Mouse (Mus musculus) lung, embryonic 14.5 days (tissue): ENCODE results near the gene Lap3. TPM values are rescaled to one million over a fixed set of nuclear protein-coding genes. Genes with fewer than 3 reads are reported as not detected.
A peak's percentile ranks its signal among the peaks of the same experiment; 100 is the strongest.

Experiments used
- ATAC-seq: fragments of 200-750 bp; cut with Nextera tagmentation; 2 replicates; pipeline ENCODE4 v1.8.0; 2017; ENCODE audit warnings: mild to moderate bottlenecking, moderate TSS enrichment, moderate library complexity; ENCODE audit not compliant: insufficient read depth
- DNase-seq: peaks from one replicate; pipeline ENCODE4 v3.0.0-alpha.2; 2015
- H3K27ac ChIP-seq: fragments of 300-500 bp; sonication (generic); 2 replicates; pipeline ENCODE4 v1.5.1; 2014; ENCODE audit warnings: low read depth, mild to moderate bottlenecking, moderate library complexity
- H3K27me3 ChIP-seq: fragments of 300-500 bp; sonication (generic); 2 replicates; pipeline ENCODE4 v1.6.1; 2014; ENCODE audit warnings: low read length, control low read depth; ENCODE audit not compliant: insufficient read depth
- H3K36me3 ChIP-seq: fragments of 300-500 bp; sonication (generic); 2 replicates; pipeline ENCODE4 v1.6.1; 2014; ENCODE audit warnings: control low read depth; ENCODE audit not compliant: insufficient read depth
- H3K4me1 ChIP-seq: fragments of 300-500 bp; sonication (generic); 2 replicates; pipeline ENCODE4 v1.6.1; 2014; ENCODE audit warnings: antibody characterized with exemption, control low read depth; ENCODE audit not compliant: insufficient read depth
- H3K4me2 ChIP-seq: fragments of 300-500 bp; sonication (generic); 2 replicates; pipeline ENCODE4 v1.6.1; 2014; ENCODE audit warnings: mild to moderate bottlenecking
- H3K4me3 ChIP-seq: fragments of 300-500 bp; sonication (generic); 2 replicates; pipeline ENCODE4 v1.5.1; 2014; ENCODE audit warnings: low read depth, low read length
- H3K9ac ChIP-seq: fragments of 300-500 bp; sonication (generic); 2 replicates; pipeline ENCODE4 v1.6.1; 2014
- H3K9me3 ChIP-seq: fragments of 300-500 bp; sonication (generic); 2 replicates; pipeline ENCODE4 v1.6.1; 2016; ENCODE audit warnings: low read depth, low read length, control low read depth
- CTCF ChIP-seq: IDR thresholded peaks from 2 replicates; pipeline ENCODE4 v1.5.1; 2016; ENCODE audit warnings: antibody characterized with exemption, low read depth
- WGBS: fragments of 180-500 bp; shearing (Covaris S2); extraction: QIAGEN DNeasy Blood & Tissue Kit; methylation state at CpG from one replicate; pipeline ENCODE4 v1.1.7; 2014; 5-methylcytosine and 5-hydroxymethylcytosine counted together
- polyA plus RNA-seq: library from polyadenylated mRNA; unstranded; fragments of >200 nt; fragmentation: Nextera tagmentation; extraction: Ambion mirVana; gene quantifications from 2 replicates; pipeline ENCODE4 v1.2.1, GENCODE M21; 2014

The Lap3 gene
- polyA plus RNA-seq, 1 experiment from 2014 or later: 119 TPM

DNA sequence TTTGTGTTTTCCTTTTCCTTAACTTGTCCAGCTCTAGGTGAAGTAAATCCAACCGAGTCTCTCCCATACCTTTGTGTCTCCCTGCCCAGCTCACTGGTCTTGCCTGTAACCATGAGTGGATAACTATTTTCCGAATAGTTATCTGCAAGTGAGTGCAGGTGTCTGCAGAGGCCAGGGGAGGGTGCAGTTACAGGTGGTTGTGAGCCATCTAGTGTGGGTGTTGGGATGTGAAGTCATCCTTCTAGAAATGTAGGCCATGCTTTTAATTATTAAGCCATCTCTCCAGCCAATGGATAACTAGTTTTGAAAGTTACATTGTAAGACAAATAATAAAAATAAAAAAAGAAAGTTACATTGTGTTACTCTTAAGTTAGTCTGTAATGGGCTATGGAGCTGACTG is 20.3 kb downstream of the Lap3 start:
- ATAC-seq (no peak), DNase-seq (no peak)
- Histone ChIP-seq H3K4me2 (no peak overlapping the region), H3K4me1 (no peaks in the 10 kb centered on the region), H3K9ac (no peak overlapping the region), H3K27me3 (no peaks in the 10 kb centered on the region), H3K36me3 (peaks cover 45% of the 10 kb centered on the region), H3K4me3 (no peak overlapping the region), H3K27ac (no peak overlapping the region), H3K9me3 (no peaks in the 10 kb centered on the region)
- TF ChIP-seq CTCF: no peak
- 88% methylated on average over 2 of the region's 2 CpGs for WGBS

DNA sequence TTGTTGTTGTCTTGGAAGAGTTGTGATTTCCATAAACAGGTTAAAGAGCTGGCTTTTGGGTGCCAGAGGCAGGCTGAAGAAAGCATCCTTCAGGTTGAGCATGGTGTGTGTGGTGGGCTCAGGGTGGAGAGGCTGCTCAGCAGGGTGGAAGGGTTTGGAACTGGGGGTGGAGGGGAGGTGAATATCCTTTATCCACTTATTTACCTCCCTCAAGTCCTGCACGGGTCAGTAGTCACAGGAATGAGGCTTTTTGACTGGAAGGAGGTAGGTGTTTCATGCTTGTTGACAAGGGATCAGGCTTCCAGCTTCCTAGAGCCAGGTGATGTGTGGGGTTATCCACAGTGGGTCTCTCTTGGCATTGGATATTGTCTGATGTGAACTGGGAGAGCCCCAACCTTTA is 21.4 kb downstream of the Lap3 start:
- H3K27ac ChIP-seq: no peak overlapping the region
- no peak overlapping the region for H3K4me3 ChIP-seq
- H3K9ac ChIP-seq: no peak overlapping the region
- H3K9me3 ChIP-seq: no peaks in the 10 kb centered on the region
- H3K27me3 ChIP-seq: no peaks in the 10 kb centered on the region
- no peak overlapping the region for H3K4me2 ChIP-seq
- H3K4me1 ChIP-seq: no peaks in the 10 kb centered on the region
- ATAC-seq (no peak), DNase-seq (no peak)
- H3K36me3 ChIP-seq: peaks cover 38% of the 10 kb centered on the region
- no peak for TF ChIP-seq CTCF
- WGBS: 68% methylated on average over 1 of the region's 1 CpGs

DNA sequence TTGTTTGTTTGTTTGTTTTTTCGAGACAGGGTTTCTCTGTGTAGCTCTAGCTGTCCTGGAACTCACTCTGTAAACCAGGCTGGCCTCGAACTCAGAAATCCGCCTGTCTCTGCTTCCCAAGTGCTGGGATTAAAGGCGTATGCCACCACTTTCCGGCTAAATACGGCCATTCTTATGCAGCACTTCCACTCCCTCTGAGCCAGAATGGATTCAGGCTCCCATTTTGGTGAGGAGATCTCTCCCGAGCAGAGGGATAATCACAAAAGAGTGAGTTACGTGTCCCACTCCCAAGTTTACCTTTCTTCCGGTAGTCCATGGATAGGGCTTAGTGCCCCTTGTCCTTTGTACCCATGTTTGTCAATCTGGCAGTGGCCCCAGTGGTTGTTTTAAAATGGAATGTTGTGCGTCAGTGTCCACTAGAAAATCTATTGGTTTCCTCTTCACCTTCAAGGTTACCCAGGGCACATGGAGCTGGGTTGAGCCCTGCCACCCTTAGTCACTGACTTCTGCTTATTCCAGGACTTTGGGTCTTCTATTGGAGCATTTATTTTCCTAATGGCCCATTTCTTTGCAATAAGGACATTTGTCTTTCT is 22.1 kb downstream of the Lap3 start:
- Histone ChIP-seq H3K9ac (no peak overlapping the region), H3K36me3 (peaks cover 31% of the 10 kb centered on the region), H3K9me3 (no peaks in the 10 kb centered on the region), H3K4me3 (no peak overlapping the region), H3K4me2 (no peak overlapping the region), H3K27ac (no peak overlapping the region), H3K27me3 (no peaks in the 10 kb centered on the region), H3K4me1 (no peaks in the 10 kb centered on the region)
- ATAC-seq (no peak), DNase-seq (no peak)
- TF ChIP-seq CTCF: no peak
- WGBS: 92% methylated on average over 10 of the region's 10 CpGs

DNA sequence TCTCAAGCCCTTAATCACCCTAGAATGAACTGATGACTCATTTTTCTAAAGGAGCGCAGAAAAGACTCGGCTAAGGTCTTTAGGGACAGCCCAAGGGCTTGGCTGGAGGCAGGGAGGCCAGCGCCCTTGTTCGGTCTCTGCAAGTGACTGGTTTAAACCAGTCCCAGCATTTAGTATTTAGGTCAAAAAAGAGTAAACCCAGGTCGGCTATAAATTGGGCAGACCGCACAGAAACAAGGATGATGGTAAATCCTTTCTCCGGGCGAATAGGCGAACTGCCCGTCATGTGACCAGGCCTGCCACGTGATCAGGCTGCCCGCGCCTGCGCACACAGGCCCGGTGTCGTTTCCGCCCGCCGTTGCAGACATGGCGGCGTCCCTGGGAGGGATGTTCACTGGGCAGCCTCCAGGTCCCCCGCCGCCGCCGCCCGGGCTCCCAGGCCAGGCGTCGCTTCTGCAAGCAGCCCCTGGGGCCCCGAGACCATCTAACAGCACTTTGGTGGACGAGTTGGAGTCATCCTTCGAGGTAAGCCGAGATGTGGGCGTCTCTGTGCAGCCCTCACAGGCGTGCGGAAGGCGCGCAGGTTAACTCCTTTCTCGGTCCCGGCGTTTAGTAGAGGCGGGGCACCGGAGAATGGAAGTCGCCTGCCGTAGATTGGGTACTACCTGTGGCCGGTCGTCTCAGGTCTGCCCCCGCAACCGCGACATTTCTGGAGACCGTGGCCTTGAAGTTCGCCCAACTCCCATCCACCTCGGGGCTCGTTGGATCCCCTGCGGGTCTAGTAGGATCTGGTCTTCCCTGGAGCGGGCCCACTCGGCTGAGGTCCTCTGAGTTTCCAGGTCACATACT is 27.0 kb downstream of the Lap3 start, which contains the start of gene Med28:
TSS of gene Med28 (plus strand) at position 270 of the 849 bp plus-strand sequence.
- ATAC-seq: peak; percentile 96
- peak within 1 kb of the TSS; percentile 94 for H3K4me2 ChIP-seq
- peaks cover 22% of the 10 kb centered on the region for H3K36me3 ChIP-seq
- WGBS: 2% methylated on average over 56 of the region's 56 CpGs
- peak within 1 kb of the TSS; percentile 63; the same call in 1 of the 2 replicates for H3K27ac ChIP-seq
- H3K4me1 ChIP-seq: peaks cover 3% of the 10 kb centered on the region; the same call in 1 of the 2 replicates
- no peaks in the 10 kb centered on the region for H3K9me3 ChIP-seq
- peak; percentile 96 for DNase-seq
- H3K9ac ChIP-seq: peak within 1 kb of the TSS; percentile 87
- TF ChIP-seq CTCF: no peak
- no peaks in the 10 kb centered on the region for H3K27me3 ChIP-seq
- peak within 1 kb of the TSS; percentile 93 for H3K4me3 ChIP-seq

DNA sequence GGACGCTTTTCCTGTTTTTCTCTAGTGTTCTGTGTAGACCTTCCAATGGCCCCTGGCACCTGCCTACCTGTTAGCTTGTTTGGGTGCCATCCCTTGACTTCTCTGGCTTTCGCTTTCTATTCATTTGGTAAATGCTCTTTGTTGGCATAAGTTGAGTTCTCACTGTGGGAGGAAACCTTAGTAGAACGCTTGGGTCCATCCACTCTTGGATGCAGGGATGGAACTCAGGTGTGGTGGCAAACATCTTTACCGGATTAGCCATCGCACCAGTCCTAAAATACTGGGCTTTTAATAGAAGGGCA is 27.6 kb downstream of the Lap3 start:
- Histone ChIP-seq H3K27me3 (no peaks in the 10 kb centered on the region), H3K4me1 (peaks cover 3% of the 10 kb centered on the region; the same call in 1 of the 2 replicates), H3K36me3 (peaks cover 28% of the 10 kb centered on the region), H3K9me3 (no peaks in the 10 kb centered on the region), H3K9ac (peak overlapping the region; percentile 87), H3K27ac (0 out of 2 replicates have a peak overlapping the region, but pooled peaks have one; percentile 63), H3K4me3 (peak overlapping the region; percentile 93), H3K4me2 (peak overlapping the region; percentile 94)
- DNase-seq (no peak), ATAC-seq (no peak)
- WGBS: 4% methylated on average over 5 of the region's 5 CpGs
- no peak for TF ChIP-seq CTCF

DNA sequence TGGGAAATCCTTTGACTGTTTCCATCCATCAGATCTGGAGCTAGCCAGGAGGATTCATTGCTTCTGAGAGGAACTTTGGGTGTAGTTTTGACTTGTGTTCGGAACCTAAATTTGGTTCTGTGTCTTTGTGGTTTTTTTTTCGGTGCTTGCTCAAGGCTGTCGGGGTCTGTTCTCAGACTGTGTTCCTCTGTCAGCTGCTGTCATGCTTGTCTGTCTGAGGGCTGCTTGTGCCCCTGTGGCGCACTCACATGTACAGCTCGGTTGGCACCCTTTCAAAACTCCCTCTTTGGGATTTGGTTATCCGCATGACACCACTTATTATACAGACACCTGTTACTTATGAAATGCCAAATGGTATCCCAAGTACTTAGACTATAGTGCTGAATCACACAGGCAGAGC is 28.4 kb downstream of the Lap3 start:
- H3K27ac ChIP-seq: no peak overlapping the region
- peak overlapping the region; percentile 94 for H3K4me2 ChIP-seq
- no peak for DNase-seq
- H3K9me3 ChIP-seq: no peaks in the 10 kb centered on the region
- TF ChIP-seq CTCF: no peak
- no peaks in the 10 kb centered on the region for H3K27me3 ChIP-seq
- 88% methylated on average over 6 of the region's 6 CpGs for WGBS
- peaks cover 3% of the 10 kb centered on the region; the same call in 1 of the 2 replicates for H3K4me1 ChIP-seq
- H3K36me3 ChIP-seq: peaks cover 36% of the 10 kb centered on the region
- ATAC-seq: no peak
- no peak overlapping the region for H3K9ac ChIP-seq
- no peak overlapping the region for H3K4me3 ChIP-seq

DNA sequence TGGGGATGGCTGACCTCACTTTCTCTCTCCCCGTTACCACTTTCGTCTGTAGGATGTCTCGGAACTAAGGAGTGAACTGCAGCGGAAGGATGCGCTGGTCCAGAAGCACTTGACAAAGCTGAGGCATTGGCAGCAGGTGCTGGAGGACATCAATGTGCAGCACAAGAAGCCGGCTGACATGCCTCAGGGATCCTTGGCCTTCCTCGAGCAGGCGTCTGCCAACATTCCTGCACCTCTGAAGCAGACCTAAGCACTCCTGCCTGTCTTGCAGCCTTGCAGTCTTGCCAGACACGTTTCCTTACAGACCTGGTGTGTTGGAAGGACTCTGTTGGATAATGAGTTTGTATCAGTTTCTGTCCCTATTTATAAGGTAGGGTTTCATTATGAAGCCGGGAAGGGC is 31.9 kb downstream of the Lap3 start:
- 89% methylated on average over 10 of the region's 10 CpGs for WGBS
- Histone ChIP-seq H3K4me2 (no peak overlapping the region), H3K9ac (no peak overlapping the region), H3K36me3 (peaks cover 63% of the 10 kb centered on the region), H3K4me1 (peaks cover 3% of the 10 kb centered on the region; the same call in 1 of the 2 replicates), H3K27ac (no peak overlapping the region), H3K4me3 (no peak overlapping the region), H3K9me3 (no peaks in the 10 kb centered on the region), H3K27me3 (no peaks in the 10 kb centered on the region)
- no peak for DNase-seq
- TF ChIP-seq CTCF: no peak
- no peak for ATAC-seq
